In the genomic region with DNA sequence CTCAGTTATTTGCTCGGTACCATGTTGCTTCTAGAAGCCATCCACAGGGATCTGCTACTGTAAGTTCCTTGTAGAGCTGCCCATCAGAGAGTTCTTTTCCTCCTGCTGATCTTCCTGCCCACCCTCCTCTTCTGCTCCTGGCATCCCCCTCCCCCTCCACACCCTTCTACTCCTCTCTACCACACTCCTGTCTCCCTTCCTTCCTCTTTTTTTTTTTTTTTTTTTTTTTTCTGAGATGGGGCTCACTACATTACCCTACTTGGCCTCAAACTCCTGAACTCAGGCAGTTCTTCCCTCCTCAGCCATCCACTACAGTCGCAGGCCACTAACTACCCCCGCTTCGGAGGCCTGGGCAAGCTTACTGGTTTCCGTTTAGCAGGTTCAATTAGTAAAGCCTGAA, we compare ENCODE assay signal across 24 mouse cellular contexts. TPM values are rescaled to one million over a fixed set of nuclear protein-coding genes. Genes with fewer than 3 reads are reported as not detected.
"Had no signal": no experiment of that assay in that cellular context is flagged by ENCODE, and none has a peak within 500 bp of the region (broad histone marks: within the 10 kb centered on the region; RNA-seq: fewer than 3 reads in every experiment).

No protein-coding gene starts in this region.

- H3K9ac ChIP-seq: liver, postnatal 0 days; lung, embryonic 15.5 days; midbrain, embryonic 13.5 days; midbrain, embryonic 15.5 days; neural tube, embryonic 13.5 days; neural tube, embryonic 15.5 days had no signal

- H3K36me3 ChIP-seq: lung, embryonic 15.5 days; midbrain, embryonic 13.5 days; midbrain, embryonic 15.5 days; neural tube, embryonic 13.5 days; neural tube, embryonic 15.5 days had no signal

- H3K27me3 ChIP-seq: lung, embryonic 15.5 days; midbrain, embryonic 13.5 days; midbrain, embryonic 15.5 days; neural tube, embryonic 13.5 days; neural tube, embryonic 15.5 days had no signal

- H3K4me3 ChIP-seq: lung, embryonic 15.5 days; megakaryocyte, embryonic 14.5 days; midbrain, embryonic 13.5 days; midbrain, embryonic 15.5 days; myocyte; neural tube, embryonic 13.5 days; neural tube, embryonic 15.5 days had no signal

- H3K27ac ChIP-seq: lung, embryonic 15.5 days; midbrain, embryonic 13.5 days; midbrain, embryonic 15.5 days; neural tube, embryonic 13.5 days; neural tube, embryonic 15.5 days had no signal

- H3K4me1 ChIP-seq: lung, embryonic 15.5 days; midbrain, embryonic 13.5 days; midbrain, embryonic 15.5 days; neural tube, embryonic 13.5 days; neural tube, embryonic 15.5 days had no signal

- H3K4me2 ChIP-seq: lung, embryonic 15.5 days; midbrain, embryonic 11.5 days; midbrain, embryonic 13.5 days; midbrain, embryonic 15.5 days; neural tube, embryonic 13.5 days; neural tube, embryonic 15.5 days had no signal

- H3K9me3 ChIP-seq: lung, embryonic 15.5 days; megakaryocyte, embryonic 14.5 days; midbrain, embryonic 13.5 days; midbrain, embryonic 15.5 days; neural tube, embryonic 13.5 days; neural tube, embryonic 15.5 days had no signal

- ATAC-seq: liver, postnatal 0 days; lung, postnatal 0 days; midbrain, embryonic 13.5 days; midbrain, embryonic 15.5 days had no signal

- DNase-seq: liver, postnatal 0 days; lung, adult 2 months; lung, postnatal 4 days; retina, postnatal 1 day; right cerebral cortex, adult 18-20 months; right cerebral cortex, postnatal 25 days; right cerebral cortex, postnatal 4 days; spleen, adult 18-20 months; thymus, adult 2 months; thymus, postnatal 25 days; thymus, postnatal 4 days had no signal

RNA-seq across cellular contexts. Expression of a gene that starts 18.1 kb away (rescaled TPM):
- polyA plus RNA-seq: lung, postnatal 0 days had no signal

RNA-seq across cellular contexts. Expression of a gene that starts 18.3 kb away (rescaled TPM):
- polyA plus RNA-seq: liver, postnatal 0 days; lung, adult 2 months; lung, postnatal 0 days; midbrain, embryonic 11.5 days; midbrain, embryonic 13.5 days; midbrain, embryonic 15.5 days; neural tube, embryonic 11.5 days; neural tube, embryonic 15.5 days; stomach, embryonic 14.5 days; stomach, embryonic 16.5 days; thymus, adult 2 months; urinary bladder, adult 2 months had no signal
